Mouse (Mus musculus) MEL (cell line): ENCODE results near the gene Gm48551. TPM values are rescaled to one million over a fixed set of nuclear protein-coding genes. Genes with fewer than 3 reads are reported as not detected.
A peak's percentile ranks its signal among the peaks of the same experiment; 100 is the strongest.

Source experiments
- DNase-seq: peaks from one replicate; pipeline ENCODE4 v3.0.0; 2011; ENCODE audit warnings: low read depth, low spot score
- H3K27ac ChIP-seq: 2 replicates; pipeline ENCODE4 v1.5.1; 2012; ENCODE audit warnings: low read depth, mild to moderate bottlenecking, control low read depth, low read length, moderate library complexity; ENCODE audit not compliant: control insufficient read depth
- H3K27me3 ChIP-seq, 2 experiments: fragments of 150-350 bp in 1 of 2; sonication (generic) in 1 of 2; 2 replicates each; pipeline ENCODE4 v1.6.1; 2012; ENCODE audit warnings: low read length in 2 of 2, mild to moderate bottlenecking in 2 of 2, improper control_type of control experiment in 1 of 2, moderate library complexity in 1 of 2; ENCODE audit not compliant: insufficient read depth in 2 of 2, control insufficient read depth in 1 of 2
- H3K36me3 ChIP-seq, 2 experiments: 2 replicates each; pipeline ENCODE4 v1.6.1; 2012 to 2014; ENCODE audit warnings: low read length in 2 of 2, improper control_type of control experiment in 1 of 2, inconsistent platforms in 1 of 2, mild to moderate bottlenecking in 1 of 2; ENCODE audit not compliant: insufficient read depth in 2 of 2, control insufficient read depth in 1 of 2
- H3K4me1 ChIP-seq, 2 experiments: fragments of 150-350 bp in 1 of 2; sonication (generic) in 1 of 2; 2 replicates each; pipeline ENCODE4 v1.6.1; 2012; ENCODE audit warnings: low read length in 2 of 2, improper control_type of control experiment in 1 of 2, mild to moderate bottlenecking in 1 of 2; ENCODE audit not compliant: insufficient read depth in 2 of 2, control insufficient read depth in 1 of 2
- H3K4me3 ChIP-seq, 2 experiments: fragments of 150-350 bp in 1 of 2; sonication (generic) in 1 of 2; 2 replicates each; pipeline ENCODE4 v1.5.1; 2012; ENCODE audit warnings: low read depth in 2 of 2, low read length in 2 of 2, mild to moderate bottlenecking in 2 of 2, moderate library complexity in 2 of 2, control low read depth in 1 of 2, improper control_type of control experiment in 1 of 2; ENCODE audit not compliant: control insufficient read depth in 1 of 2, insufficient read depth in 1 of 2
- H3K79me2 ChIP-seq: 2 replicates; pipeline ENCODE4 v1.6.1; 2012; ENCODE audit warnings: mild to moderate bottlenecking, low read length, moderate library complexity; ENCODE audit not compliant: control insufficient read depth, poor library complexity, insufficient read depth
- H3K9ac ChIP-seq: 2 replicates; pipeline ENCODE4 v1.6.1; 2012; ENCODE audit warnings: low read depth, mild to moderate bottlenecking, control low read depth, low read length, moderate library complexity; ENCODE audit not compliant: control insufficient read depth, poor library complexity, severe bottlenecking
- H3K9me3 ChIP-seq: fragments of 150-350 bp; sonication (generic); replicated peaks from 2 replicates; pipeline ENCODE4 v1.6.1; 2012; ENCODE audit warnings: mild to moderate bottlenecking, low read length, improper control_type of control experiment, moderate library complexity; ENCODE audit not compliant: insufficient read depth
- BHLHE40 ChIP-seq: IDR thresholded peaks from 2 replicates; pipeline ENCODE4 v1.6.1; 2012; ENCODE audit warnings: low read depth, mild to moderate bottlenecking, inconsistent platforms, low read length, improper control_type of control experiment, borderline replicate concordance
- CHD1 ChIP-seq: IDR thresholded peaks from 2 replicates; pipeline ENCODE4 v1.6.1; 2012; ENCODE audit warnings: low read depth, mild to moderate bottlenecking, inconsistent platforms, low read length, improper control_type of control experiment
- E2F4 ChIP-seq: IDR thresholded peaks from 2 replicates; pipeline ENCODE4 v1.6.1; 2011; ENCODE audit warnings: low read depth, low read length, improper control_type of control experiment, borderline replicate concordance
- ELF1 ChIP-seq: IDR thresholded peaks from 2 replicates; pipeline ENCODE4 v1.6.1; 2014; ENCODE audit warnings: low read depth, mild to moderate bottlenecking, inconsistent platforms, low read length, improper control_type of control experiment, moderate library complexity
- HCFC1 ChIP-seq: IDR thresholded peaks from 2 replicates; pipeline ENCODE4 v1.6.1; 2012; ENCODE audit warnings: low read depth, mild to moderate bottlenecking, inconsistent platforms, low read length, improper control_type of control experiment, moderate library complexity
- KAT2A ChIP-seq: conservative IDR thresholded peaks from 2 replicates; pipeline ENCODE4 v1.6.1; 2012; ENCODE audit warnings: low read depth, low read length, improper control_type of control experiment, inconsistent platforms
- MEF2A ChIP-seq: IDR thresholded peaks from 2 replicates; pipeline ENCODE4 v1.6.1; 2014; ENCODE audit warnings: low read depth, mild to moderate bottlenecking, inconsistent platforms, low read length, improper control_type of control experiment; ENCODE audit not compliant: poor library complexity, insufficient replicate concordance, severe bottlenecking; ENCODE audit errors: extremely low read depth
- MXI1 ChIP-seq: IDR thresholded peaks from 2 replicates; pipeline ENCODE4 v1.6.1; 2011; ENCODE audit warnings: mild to moderate bottlenecking, low read depth, low read length, improper control_type of control experiment
- NELFE ChIP-seq: IDR thresholded peaks from 2 replicates; pipeline ENCODE4 v1.6.1; 2011; ENCODE audit warnings: low read depth, low read length, improper control_type of control experiment
- POLR2AphosphoS2 ChIP-seq: IDR thresholded peaks from 2 replicates; pipeline ENCODE4 v1.6.1; 2011; ENCODE audit warnings: low read length, improper control_type of control experiment
- POLR2AphosphoS5 ChIP-seq: IDR thresholded peaks from 2 replicates; pipeline ENCODE4 v1.6.1; 2012; ENCODE audit warnings: low read depth, borderline replicate concordance, mild to moderate bottlenecking, inconsistent platforms, low read length, moderate library complexity, mixed read lengths
- RAD21 ChIP-seq: IDR thresholded peaks from 2 replicates; pipeline ENCODE4 v1.6.1; 2011; ENCODE audit warnings: mild to moderate bottlenecking, low read depth, low read length, improper control_type of control experiment
- SMC3 ChIP-seq: IDR thresholded peaks from 2 replicates; pipeline ENCODE4 v1.6.1; 2011; ENCODE audit warnings: low read depth, low read length, improper control_type of control experiment
- TAL1 ChIP-seq: IDR thresholded peaks from 2 replicates; pipeline ENCODE4 v1.6.1; 2012; ENCODE audit warnings: mild to moderate bottlenecking, inconsistent platforms, low read length, moderate library complexity, mixed read lengths
- TBP ChIP-seq: IDR thresholded peaks from 2 replicates; pipeline ENCODE4 v1.8.0; 2011; ENCODE audit warnings: low read depth, low read length, improper control_type of control experiment
- TCF12 ChIP-seq: IDR thresholded peaks from 2 replicates; pipeline ENCODE4 v1.6.1; 2014; ENCODE audit warnings: low read depth, mild to moderate bottlenecking, inconsistent platforms, low read length, improper control_type of control experiment, moderate library complexity
- USF1 ChIP-seq: IDR thresholded peaks from 2 replicates; pipeline ENCODE4 v1.6.1; 2014; ENCODE audit warnings: low read depth, mild to moderate bottlenecking, inconsistent platforms, low read length, improper control_type of control experiment, moderate library complexity
- ZMIZ1 ChIP-seq: IDR thresholded peaks from 2 replicates; pipeline ENCODE4 v1.6.1; 2012; ENCODE audit warnings: low read depth, mild to moderate bottlenecking, inconsistent platforms, low read length, improper control_type of control experiment, moderate library complexity
- polyA plus RNA-seq, 2 experiments: library from polyadenylated mRNA; stranded (reverse) in 1 of 2; unstranded in 1 of 2; fragments of >175 nt in 1 of 2; fragments of >200 nt in 1 of 2; gene quantifications; 2 replicates each; pipeline versions ENCODE4 v1.2.1 to v1.2.4; 2012; ENCODE audit warnings: low replicate concordance in 2 of 2, low read depth in 1 of 2; ENCODE audit not compliant: insufficient read length in 2 of 2, insufficient read depth in 1 of 2, missing spikeins in 1 of 2
- total RNA-seq: library from RNA; depleted of rRNA; stranded (reverse); fragments of 300-350 nt; gene quantifications from 2 replicates; pipeline ENCODE4 v1.2.3, GENCODE M21; 2012

Gm48551 gene
- total and polyA plus RNA-seq, 3 experiments = 0.62 to 2.6 TPM; not detected in 1

GRCm38 (mm10) chr10:81382039-81382438, 2.2 kb upstream of the Gm48551 start (continued):
- TF ChIP-seq CHD1 (no peak), KAT2A (no peak; the same call in 1 of the 2 replicates), RAD21 (no peak), TBP (peak; percentile 32; the same call in 1 of the 2 replicates), ZMIZ1 (no peak), TAL1 (peak; percentile 100), POLR2AphosphoS5 (no peak), E2F4 (0 out of 2 replicates have a peak, but pooled peaks have one; percentile 50), ELF1 (0 out of 2 replicates have a peak, but pooled peaks have one; percentile 50), SMC3 (no peak; the same call in 1 of the 2 replicates), NELFE (peak; percentile 49), USF1 (peak; percentile 67), TCF12 (peak; percentile 100)

GRCm38 (mm10) chr10:81384605-81384982, 328 bp downstream of the Gm48551 start:
- no peak for TF ChIP-seq MEF2A
- 0 out of 2 replicates have a peak, but pooled peaks have one; percentile 5 for TF ChIP-seq MXI1
- TF ChIP-seq TBP = no peak
- TF ChIP-seq POLR2AphosphoS2 = no peak
- TF ChIP-seq BHLHE40 = no peak; the same call in 1 of the 2 replicates
- TF ChIP-seq HCFC1 = no peak
- TF ChIP-seq TCF12 = no peak

More at GRCm38 (mm10) chr10:81384605-81384982, 328 bp downstream of the Gm48551 start:
- Histone ChIP-seq H3K27me3 (no peaks in the 10 kb centered on the region), H3K4me1 (peaks cover 19 to 38% of the 10 kb centered on the region in 2 experiments), H3K27ac (peak overlapping the region; percentile 88), H3K79me2 (peaks cover 17% of the 10 kb centered on the region), H3K36me3 (peaks cover 0 to 31% of the 10 kb centered on the region in 2 experiments; a peak in 2 of 4 replicates), H3K9me3 (no peaks in the 10 kb centered on the region), H3K4me3 (peak overlapping the region; percentile 85 to 90), H3K9ac (peak overlapping the region; percentile 89)
- no peak for DNase-seq
